Mouse (Mus musculus): ENCODE data around the gene Mxra8. TPM values are rescaled to one million over a fixed set of nuclear protein-coding genes. Genes with fewer than 3 reads are reported as not detected.

Gene Mxra8
- polyA plus RNA-seq, 1 experiment from 2014 or later, result 77.8 TPM

- WGBS, result 86% methylated on average over 3 of the region's 3 CpGs
- no peaks in the 10 kb centered on the region for H3K27me3 ChIP-seq (ENCODE audit: control insufficient read depth, insufficient read depth, low read length)
- H3K4me1 ChIP-seq (ENCODE audit: control insufficient read depth, insufficient read depth, low read length), result peaks cover 15% of the 10 kb centered on the region
- H3K4me2 ChIP-seq (ENCODE audit: low read depth, low read length), result no peak overlapping the region
- no peak overlapping the region for H3K27ac ChIP-seq (ENCODE audit: low read length)
- no peak overlapping the region for H3K9ac ChIP-seq (ENCODE audit: low read length)
- H3K9me3 ChIP-seq (replicated peaks; ENCODE audit: control insufficient read depth, low read length), result no peaks in the 10 kb centered on the region
- no peak overlapping the region for H3K4me3 ChIP-seq (ENCODE audit: low read length)
- peaks cover 40% of the 10 kb centered on the region for H3K36me3 ChIP-seq (ENCODE audit: control insufficient read depth, insufficient read depth)
- ATAC-seq (replicated peaks; ENCODE audit: extremely low read depth, insufficient read depth, low FRiP score), result no peak
Measured at GRCm38 (mm10) chr4:155807841-155808240, 31.6 kb upstream of the Mxra8 start.

GRCm38 (mm10) chr4:155811929-155812664 is 27.4 kb upstream of the Mxra8 start, which contains the start of gene Ccnl2:
TSS of gene Ccnl2 (plus strand) at chr4:155812489.
- H3K27me3 ChIP-seq (ENCODE audit: control insufficient read depth, insufficient read depth, low read length), result no peaks in the 10 kb centered on the region
- H3K27ac ChIP-seq (ENCODE audit: low read length), result peak within 1 kb of the TSS; percentile 97
- WGBS, result under 1% methylated on average over 60 of the region's 60 CpGs
- peak within 1 kb of the TSS; percentile 98 for H3K4me3 ChIP-seq (ENCODE audit: low read length)
- peak within 1 kb of the TSS; percentile 83 for H3K4me2 ChIP-seq (ENCODE audit: low read depth, low read length)
- ATAC-seq (replicated peaks; ENCODE audit: extremely low read depth, insufficient read depth, low FRiP score), result peak; percentile 99
- peaks cover 16% of the 10 kb centered on the region for H3K4me1 ChIP-seq (ENCODE audit: control insufficient read depth, insufficient read depth, low read length)
- H3K9ac ChIP-seq (ENCODE audit: low read length), result peak within 1 kb of the TSS; percentile 98
- H3K36me3 ChIP-seq (ENCODE audit: control insufficient read depth, insufficient read depth), result peaks cover 66% of the 10 kb centered on the region
- H3K9me3 ChIP-seq (replicated peaks; ENCODE audit: control insufficient read depth, low read length), result no peaks in the 10 kb centered on the region

GRCm38 (mm10) chr4:155812665-155813181 is 26.8 kb upstream of the Mxra8 start:
- H3K4me1 ChIP-seq (ENCODE audit: control insufficient read depth, insufficient read depth, low read length), result peaks cover 16% of the 10 kb centered on the region
- H3K4me2 ChIP-seq (ENCODE audit: low read depth, low read length), result peak overlapping the region; percentile 72
- H3K9me3 ChIP-seq (replicated peaks; ENCODE audit: control insufficient read depth, low read length), result no peaks in the 10 kb centered on the region
- H3K4me3 ChIP-seq (ENCODE audit: low read length), result peak overlapping the region; percentile 98
- ATAC-seq (replicated peaks; ENCODE audit: extremely low read depth, insufficient read depth, low FRiP score), result peak; percentile 20
- peaks cover 66% of the 10 kb centered on the region for H3K36me3 ChIP-seq (ENCODE audit: control insufficient read depth, insufficient read depth)
- H3K27me3 ChIP-seq (ENCODE audit: control insufficient read depth, insufficient read depth, low read length), result no peaks in the 10 kb centered on the region
- H3K9ac ChIP-seq (ENCODE audit: low read length), result peak overlapping the region; percentile 98
- WGBS, result under 1% methylated on average over 48 of the region's 49 CpGs
- peak overlapping the region; percentile 92 for H3K27ac ChIP-seq (ENCODE audit: low read length)

GRCm38 (mm10) chr4:155817533-155817932 is 21.9 kb upstream of the Mxra8 start:
- Histone ChIP-seq H3K4me1 (ENCODE audit: control insufficient read depth, insufficient read depth, low read length) (peaks cover 11% of the 10 kb centered on the region), H3K36me3 (ENCODE audit: control insufficient read depth, insufficient read depth) (peaks cover 79% of the 10 kb centered on the region), H3K27me3 (ENCODE audit: control insufficient read depth, insufficient read depth, low read length) (no peaks in the 10 kb centered on the region), H3K4me2 (ENCODE audit: low read depth, low read length) (no peak overlapping the region), H3K27ac (ENCODE audit: low read length) (no peak overlapping the region), H3K4me3 (ENCODE audit: low read length) (no peak overlapping the region), H3K9me3 (replicated peaks; ENCODE audit: control insufficient read depth, low read length) (no peaks in the 10 kb centered on the region), H3K9ac (ENCODE audit: low read length) (no peak overlapping the region)
- WGBS, result 87% methylated on average over 4 of the region's 4 CpGs
- no peak for ATAC-seq (replicated peaks; ENCODE audit: extremely low read depth, insufficient read depth, low FRiP score)

- Histone ChIP-seq H3K36me3 (ENCODE audit: control insufficient read depth, insufficient read depth) (peaks cover 86% of the 10 kb centered on the region), H3K4me3 (ENCODE audit: low read length) (no peak overlapping the region), H3K9ac (ENCODE audit: low read length) (no peak overlapping the region), H3K27me3 (ENCODE audit: control insufficient read depth, insufficient read depth, low read length) (no peaks in the 10 kb centered on the region), H3K4me1 (ENCODE audit: control insufficient read depth, insufficient read depth, low read length) (no peaks in the 10 kb centered on the region), H3K27ac (ENCODE audit: low read length) (no peak overlapping the region), H3K9me3 (replicated peaks; ENCODE audit: control insufficient read depth, low read length) (no peaks in the 10 kb centered on the region), H3K4me2 (ENCODE audit: low read depth, low read length) (no peak overlapping the region)
- 76% methylated on average over 7 of the region's 7 CpGs for WGBS
- ATAC-seq (replicated peaks; ENCODE audit: extremely low read depth, insufficient read depth, low FRiP score), result no peak
Measured at GRCm38 (mm10) chr4:155821025-155821424, 18.5 kb upstream of the Mxra8 start.

- Histone ChIP-seq H3K9ac (ENCODE audit: low read length) (no peak overlapping the region), H3K4me3 (ENCODE audit: low read length) (no peak overlapping the region), H3K27me3 (ENCODE audit: control insufficient read depth, insufficient read depth, low read length) (no peaks in the 10 kb centered on the region), H3K9me3 (replicated peaks; ENCODE audit: control insufficient read depth, low read length) (no peaks in the 10 kb centered on the region), H3K27ac (ENCODE audit: low read length) (no peak overlapping the region), H3K36me3 (ENCODE audit: control insufficient read depth, insufficient read depth) (peaks cover 77% of the 10 kb centered on the region), H3K4me2 (ENCODE audit: low read depth, low read length) (no peak overlapping the region), H3K4me1 (ENCODE audit: control insufficient read depth, insufficient read depth, low read length) (no peaks in the 10 kb centered on the region)
- no peak for ATAC-seq (replicated peaks; ENCODE audit: extremely low read depth, insufficient read depth, low FRiP score)
- 94% methylated on average over 16 of the region's 16 CpGs for WGBS
Measured at GRCm38 (mm10) chr4:155823443-155823842, 16.0 kb upstream of the Mxra8 start.

GRCm38 (mm10) chr4:155829866-155830265 is 9.6 kb upstream of the Mxra8 start:
- no peak for ATAC-seq (replicated peaks; ENCODE audit: extremely low read depth, insufficient read depth, low FRiP score)
- Histone ChIP-seq H3K4me2 (ENCODE audit: low read depth, low read length) (no peak overlapping the region), H3K27ac (ENCODE audit: low read length) (no peak overlapping the region), H3K4me3 (ENCODE audit: low read length) (no peak overlapping the region), H3K36me3 (ENCODE audit: control insufficient read depth, insufficient read depth) (peaks cover 22% of the 10 kb centered on the region), H3K9ac (ENCODE audit: low read length) (no peak overlapping the region), H3K27me3 (ENCODE audit: control insufficient read depth, insufficient read depth, low read length) (no peaks in the 10 kb centered on the region), H3K9me3 (replicated peaks; ENCODE audit: control insufficient read depth, low read length) (no peaks in the 10 kb centered on the region), H3K4me1 (ENCODE audit: control insufficient read depth, insufficient read depth, low read length) (peaks cover 15% of the 10 kb centered on the region)
- WGBS, result 84% methylated on average over 4 of the region's 4 CpGs

GRCm38 (mm10) chr4:155830596-155830995 is 8.9 kb upstream of the Mxra8 start:
- ATAC-seq (replicated peaks; ENCODE audit: extremely low read depth, insufficient read depth, low FRiP score), result no peak
- no peaks in the 10 kb centered on the region for H3K9me3 ChIP-seq (replicated peaks; ENCODE audit: control insufficient read depth, low read length)
- H3K27me3 ChIP-seq (ENCODE audit: control insufficient read depth, insufficient read depth, low read length), result no peaks in the 10 kb centered on the region
- H3K4me3 ChIP-seq (ENCODE audit: low read length), result peak overlapping the region; percentile 66
- peak overlapping the region; percentile 62 for H3K4me2 ChIP-seq (ENCODE audit: low read depth, low read length)
- H3K27ac ChIP-seq (ENCODE audit: low read length), result peak overlapping the region; percentile 94
- H3K36me3 ChIP-seq (ENCODE audit: control insufficient read depth, insufficient read depth), result peaks cover 15% of the 10 kb centered on the region
- H3K9ac ChIP-seq (ENCODE audit: low read length), result peak overlapping the region; percentile 85
- WGBS, result 51% methylated on average over 8 of the region's 8 CpGs
- peaks cover 15% of the 10 kb centered on the region for H3K4me1 ChIP-seq (ENCODE audit: control insufficient read depth, insufficient read depth, low read length)

- Histone ChIP-seq H3K36me3 (ENCODE audit: control insufficient read depth, insufficient read depth) (peaks cover 13% of the 10 kb centered on the region), H3K4me3 (ENCODE audit: low read length) (peak within 1 kb of the TSS; percentile 66), H3K9ac (ENCODE audit: low read length) (peak within 1 kb of the TSS; percentile 85), H3K27ac (ENCODE audit: low read length) (peak within 1 kb of the TSS; percentile 94), H3K4me2 (ENCODE audit: low read depth, low read length) (peak within 1 kb of the TSS; percentile 90), H3K27me3 (ENCODE audit: control insufficient read depth, insufficient read depth, low read length) (no peaks in the 10 kb centered on the region), H3K4me1 (ENCODE audit: control insufficient read depth, insufficient read depth, low read length) (peaks cover 15% of the 10 kb centered on the region), H3K9me3 (replicated peaks; ENCODE audit: control insufficient read depth, low read length) (no peaks in the 10 kb centered on the region)
- ATAC-seq (replicated peaks; ENCODE audit: extremely low read depth, insufficient read depth, low FRiP score), result peak; percentile 92
- WGBS, result under 1% methylated on average over 49 of the region's 49 CpGs
Measured at GRCm38 (mm10) chr4:155831205-155831766, 8.2 kb upstream of the Mxra8 start, which contains the start of gene Aurkaip1. TSS of gene Aurkaip1 (plus strand) at chr4:155831272.
